Mouse (Mus musculus): ENCODE results near the gene Slc35d2.

Gene Slc35d2

GRCm38 (mm10) chr13:64110421-64110820, 18.7 kb downstream of the Slc35d2 start:
- no peak for DNase-seq (ENCODE audit: low spot score)

- peak; percentile 31 for DNase-seq (ENCODE audit: low spot score)
These were observed 20.8 kb downstream of the Slc35d2 start for GRCm38 (mm10) chr13:64108381-64108850.

GRCm38 (mm10) chr13:64107535-64107934, 21.6 kb downstream of the Slc35d2 start:
- DNase-seq (ENCODE audit: low spot score) = no peak

GRCm38 (mm10) chr13:64107105-64107504, 22.1 kb downstream of the Slc35d2 start:
- no peak for DNase-seq (ENCODE audit: low spot score)

- DNase-seq (ENCODE audit: low spot score) = no peak
These were observed 23.5 kb downstream of the Slc35d2 start for GRCm38 (mm10) chr13:64105690-64106089.

- peak; percentile 80 for DNase-seq (ENCODE audit: low spot score)
These were observed 29.0 kb downstream of the Slc35d2 start for GRCm38 (mm10) chr13:64100186-64100585.

GRCm38 (mm10) chr13:64098992-64099391, 30.2 kb downstream of the Slc35d2 start:
- DNase-seq (ENCODE audit: low spot score) = peak; percentile 52

- DNase-seq (ENCODE audit: low spot score) = peak; percentile 84
These were observed 35.8 kb downstream of the Slc35d2 start for GRCm38 (mm10) chr13:64093341-64093740.

- no peak for DNase-seq (ENCODE audit: low spot score)
These were observed 36.4 kb downstream of the Slc35d2 start for GRCm38 (mm10) chr13:64092752-64093151.

GRCm38 (mm10) chr13:64092141-64092540, 37.0 kb downstream of the Slc35d2 start:
- DNase-seq (ENCODE audit: low spot score) = no peak

GRCm38 (mm10) chr13:64091006-64091405, 38.2 kb downstream of the Slc35d2 start:
- no peak for DNase-seq (ENCODE audit: low spot score)

- DNase-seq (ENCODE audit: low spot score) = no peak
These were observed 38.9 kb downstream of the Slc35d2 start for GRCm38 (mm10) chr13:64090278-64090677.

GRCm38 (mm10) chr13:64089130-64089529, 40.0 kb downstream of the Slc35d2 start, which contains the start of gene Hsd17b3:
Gene Hsd17b3, minus strand, starts transcription at chr13:64089230.
- DNase-seq (ENCODE audit: low spot score) = no peak

GRCm38 (mm10) chr13:64088057-64088456, 41.1 kb downstream of the Slc35d2 start:
- DNase-seq (ENCODE audit: low spot score) = no peak

GRCm38 (mm10) chr13:64086036-64086435, 43.1 kb downstream of the Slc35d2 start:
- no peak for DNase-seq (ENCODE audit: low spot score)

- DNase-seq (ENCODE audit: low spot score) = no peak
These were observed 45.8 kb downstream of the Slc35d2 start for GRCm38 (mm10) chr13:64083331-64083730.

- no peak for DNase-seq (ENCODE audit: low spot score)
These were observed 47.9 kb downstream of the Slc35d2 start for GRCm38 (mm10) chr13:64081012-64081919.

GRCm38 (mm10) chr13:64077591-64077990, 51.6 kb downstream of the Slc35d2 start:
- no peak for DNase-seq (ENCODE audit: low spot score)

GRCm38 (mm10) chr13:64076074-64076473, 53.1 kb downstream of the Slc35d2 start:
- no peak for DNase-seq (ENCODE audit: low spot score)

GRCm38 (mm10) chr13:64066653-64067052, 62.5 kb downstream of the Slc35d2 start:
- no peak for DNase-seq (ENCODE audit: low spot score)

- DNase-seq (ENCODE audit: low spot score) = no peak
These were observed 64.9 kb downstream of the Slc35d2 start for GRCm38 (mm10) chr13:64064276-64064675.

GRCm38 (mm10) chr13:64060935-64061506, 68.1 kb downstream of the Slc35d2 start:
- DNase-seq (ENCODE audit: low spot score) = no peak

- no peak for DNase-seq (ENCODE audit: low spot score)
These were observed 75.2 kb downstream of the Slc35d2 start for GRCm38 (mm10) chr13:64053959-64054358.
